Mouse (Mus musculus): ENCODE measurements around the gene Elovl5. TPM values are rescaled to one million over a fixed set of nuclear protein-coding genes. Genes with fewer than 3 reads are reported as not detected.
A peak's percentile ranks its signal among the peaks of the same experiment; 100 is the strongest.

The Elovl5 gene
- total and polyA plus RNA-seq, 2 experiments from 2014 or later, result 48.4 to 53.3 TPM

DNA sequence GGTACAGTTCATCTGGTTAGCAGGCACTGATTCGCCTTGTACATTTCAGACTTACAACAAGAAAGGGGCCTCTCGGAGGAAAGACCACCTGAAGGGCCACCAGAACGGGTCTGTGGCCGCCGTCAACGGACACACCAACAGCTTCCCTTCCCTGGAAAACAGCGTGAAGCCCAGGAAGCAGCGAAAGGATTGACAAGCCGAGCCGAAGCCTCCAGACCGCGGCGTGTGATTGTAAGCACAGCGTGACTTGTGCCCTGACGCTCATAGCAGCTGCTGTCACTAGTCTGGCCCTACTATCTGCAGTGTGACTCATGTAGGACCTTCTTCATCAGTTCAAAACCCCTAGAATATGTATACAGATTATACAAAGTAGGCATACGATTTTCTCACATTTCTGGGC, 65.5 kb downstream of the Elovl5 start:
- Histone ChIP-seq H3K4me3 (ENCODE audit: low read depth, low read length) (no peak overlapping the region), H3K27ac (ENCODE audit: low read depth) (no peak overlapping the region), H3K36me3 (replicated peaks; ENCODE audit: control insufficient read depth, insufficient read depth, low read length) (peaks cover 62% of the 10 kb centered on the region), H3K4me1 (ENCODE audit: control insufficient read depth, insufficient read depth) (peaks cover 14% of the 10 kb centered on the region; the same call in 1 of the 2 replicates), H3K27me3 (ENCODE audit: control insufficient read depth, insufficient read depth, low read length) (no peaks in the 10 kb centered on the region), H3K9ac (replicated peaks; ENCODE audit: low read depth, low read length) (no peak overlapping the region), H3K9me3 (replicated peaks; ENCODE audit: control insufficient read depth, low read length) (no peaks in the 10 kb centered on the region), H3K4me2 (ENCODE audit: low read depth, low read length) (no peak overlapping the region)
- TF ChIP-seq CTCF (IDR thresholded peaks at IDR 0.05; ENCODE audit: low read depth) (no peak), EP300 (IDR thresholded peaks at IDR 0.05; ENCODE audit: low read depth) (no peak)
- no peak for ATAC-seq (ENCODE audit: insufficient read depth, low read depth)
- DNase-seq (ENCODE audit: low spot score), result no peak
- WGBS, result 89% methylated on average over 16 of the region's 16 CpGs

DNA sequence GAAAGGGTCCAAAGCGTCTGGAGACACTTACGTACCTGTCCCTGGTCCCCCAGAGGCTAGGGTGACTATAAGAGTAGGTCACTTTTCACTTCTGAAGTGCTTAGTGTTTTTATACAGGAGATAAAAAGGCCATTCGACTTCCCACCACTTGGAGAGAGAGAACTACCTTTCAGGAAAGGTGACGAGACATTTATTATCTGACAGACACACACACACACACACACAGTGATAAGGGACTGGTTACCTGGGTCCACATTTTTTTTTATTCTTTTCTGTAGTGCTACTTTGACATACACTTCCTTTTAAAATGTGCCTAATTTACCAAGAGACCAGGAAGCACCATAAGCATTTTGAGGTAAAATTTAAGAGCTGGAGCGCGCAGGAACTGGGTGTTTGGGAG, 66.4 kb downstream of the Elovl5 start:
- Histone ChIP-seq H3K27ac (ENCODE audit: low read depth) (no peak overlapping the region), H3K4me1 (ENCODE audit: control insufficient read depth, insufficient read depth) (peaks cover 14% of the 10 kb centered on the region; the same call in 1 of the 2 replicates), H3K4me3 (ENCODE audit: low read depth, low read length) (no peak overlapping the region), H3K9me3 (replicated peaks; ENCODE audit: control insufficient read depth, low read length) (no peaks in the 10 kb centered on the region), H3K4me2 (ENCODE audit: low read depth, low read length) (no peak overlapping the region), H3K36me3 (replicated peaks; ENCODE audit: control insufficient read depth, insufficient read depth, low read length) (peaks cover 59% of the 10 kb centered on the region), H3K27me3 (ENCODE audit: control insufficient read depth, insufficient read depth, low read length) (no peaks in the 10 kb centered on the region), H3K9ac (replicated peaks; ENCODE audit: low read depth, low read length) (no peak overlapping the region)
- WGBS, result 75% methylated on average over 6 of the region's 6 CpGs
- TF ChIP-seq EP300 (IDR thresholded peaks at IDR 0.05; ENCODE audit: low read depth) (no peak), CTCF (IDR thresholded peaks at IDR 0.05; ENCODE audit: low read depth) (no peak)
- no peak for ATAC-seq (ENCODE audit: insufficient read depth, low read depth)
- no peak for DNase-seq (ENCODE audit: low spot score)

- Histone ChIP-seq H3K4me3 (ENCODE audit: low read depth, low read length) (no peak overlapping the region), H3K27me3 (ENCODE audit: control insufficient read depth, insufficient read depth, low read length) (no peaks in the 10 kb centered on the region), H3K36me3 (replicated peaks; ENCODE audit: control insufficient read depth, insufficient read depth, low read length) (peaks cover 38% of the 10 kb centered on the region), H3K4me2 (ENCODE audit: low read depth, low read length) (no peak overlapping the region), H3K4me1 (ENCODE audit: control insufficient read depth, insufficient read depth) (peaks cover 14% of the 10 kb centered on the region; the same call in 1 of the 2 replicates), H3K9me3 (replicated peaks; ENCODE audit: control insufficient read depth, low read length) (no peaks in the 10 kb centered on the region), H3K9ac (replicated peaks; ENCODE audit: low read depth, low read length) (no peak overlapping the region), H3K27ac (ENCODE audit: low read depth) (peak overlapping the region; percentile 72)
- TF ChIP-seq CTCF (IDR thresholded peaks at IDR 0.05; ENCODE audit: low read depth) (no peak), EP300 (IDR thresholded peaks at IDR 0.05; ENCODE audit: low read depth) (no peak)
- DNase-seq (ENCODE audit: low spot score) (peak; percentile 77), ATAC-seq (ENCODE audit: insufficient read depth, low read depth) (peak; percentile 85)
- 39% methylated on average over 8 of the region's 8 CpGs for WGBS
These were observed 69.1 kb downstream of the Elovl5 start for GRCm38 (mm10) chr9:77986153-77986795.

GRCm38 (mm10) chr9:77989626-77990025, 72.5 kb downstream of the Elovl5 start:
- Histone ChIP-seq H3K9ac (replicated peaks; ENCODE audit: low read depth, low read length) (no peak overlapping the region), H3K4me3 (ENCODE audit: low read depth, low read length) (no peak overlapping the region), H3K27me3 (ENCODE audit: control insufficient read depth, insufficient read depth, low read length) (no peaks in the 10 kb centered on the region), H3K4me2 (ENCODE audit: low read depth, low read length) (no peak overlapping the region), H3K36me3 (replicated peaks; ENCODE audit: control insufficient read depth, insufficient read depth, low read length) (peaks cover 6% of the 10 kb centered on the region; the same call in 1 of the 2 replicates), H3K27ac (ENCODE audit: low read depth) (no peak overlapping the region), H3K9me3 (replicated peaks; ENCODE audit: control insufficient read depth, low read length) (no peaks in the 10 kb centered on the region), H3K4me1 (ENCODE audit: control insufficient read depth, insufficient read depth) (peaks cover 23% of the 10 kb centered on the region; the same call in 1 of the 2 replicates)
- DNase-seq (ENCODE audit: low spot score) (no peak), ATAC-seq (ENCODE audit: insufficient read depth, low read depth) (no peak)
- 68% methylated on average over 8 of the region's 8 CpGs for whole genome bisulfite sequencing
- TF ChIP-seq CTCF (IDR thresholded peaks at IDR 0.05; ENCODE audit: low read depth), result no peak
- no peak for TF ChIP-seq EP300 (IDR thresholded peaks at IDR 0.05; ENCODE audit: low read depth)

DNA sequence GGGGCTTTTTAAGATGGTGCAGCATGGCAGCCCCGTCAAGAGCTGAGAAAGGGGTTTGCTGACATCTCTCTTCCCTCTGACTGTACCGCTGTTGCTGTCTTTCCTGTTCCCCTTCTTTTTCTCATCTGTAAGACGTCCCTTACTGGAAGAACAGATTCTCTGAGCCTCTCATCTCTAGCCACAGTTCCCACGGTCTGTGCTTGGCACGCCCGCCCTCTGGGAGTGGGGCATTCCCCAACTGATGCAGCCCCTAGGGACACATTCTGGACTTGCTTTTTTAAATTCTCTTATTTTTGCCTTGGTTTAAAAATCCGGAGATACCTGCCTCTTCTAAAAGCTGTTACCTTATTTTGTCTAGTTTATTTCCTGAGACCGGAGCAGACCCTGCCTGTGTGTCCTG, 73.1 kb downstream of the Elovl5 start:
- no peak overlapping the region for H3K27ac ChIP-seq (ENCODE audit: low read depth)
- DNase-seq (ENCODE audit: low spot score) (no peak), ATAC-seq (ENCODE audit: insufficient read depth, low read depth) (no peak)
- WGBS, result 77% methylated on average over 8 of the region's 8 CpGs
- no peak overlapping the region for H3K4me3 ChIP-seq (ENCODE audit: low read depth, low read length)
- H3K27me3 ChIP-seq (ENCODE audit: control insufficient read depth, insufficient read depth, low read length), result no peaks in the 10 kb centered on the region
- H3K4me1 ChIP-seq (ENCODE audit: control insufficient read depth, insufficient read depth), result peaks cover 23% of the 10 kb centered on the region; the same call in 1 of the 2 replicates
- TF ChIP-seq EP300 (IDR thresholded peaks at IDR 0.05; ENCODE audit: low read depth), result no peak
- no peak for TF ChIP-seq CTCF (IDR thresholded peaks at IDR 0.05; ENCODE audit: low read depth)
- H3K9ac ChIP-seq (replicated peaks; ENCODE audit: low read depth, low read length), result no peak overlapping the region
- H3K36me3 ChIP-seq (replicated peaks; ENCODE audit: control insufficient read depth, insufficient read depth, low read length), result no peaks in the 10 kb centered on the region
- no peaks in the 10 kb centered on the region for H3K9me3 ChIP-seq (replicated peaks; ENCODE audit: control insufficient read depth, low read length)
- H3K4me2 ChIP-seq (ENCODE audit: low read depth, low read length), result no peak overlapping the region

DNA sequence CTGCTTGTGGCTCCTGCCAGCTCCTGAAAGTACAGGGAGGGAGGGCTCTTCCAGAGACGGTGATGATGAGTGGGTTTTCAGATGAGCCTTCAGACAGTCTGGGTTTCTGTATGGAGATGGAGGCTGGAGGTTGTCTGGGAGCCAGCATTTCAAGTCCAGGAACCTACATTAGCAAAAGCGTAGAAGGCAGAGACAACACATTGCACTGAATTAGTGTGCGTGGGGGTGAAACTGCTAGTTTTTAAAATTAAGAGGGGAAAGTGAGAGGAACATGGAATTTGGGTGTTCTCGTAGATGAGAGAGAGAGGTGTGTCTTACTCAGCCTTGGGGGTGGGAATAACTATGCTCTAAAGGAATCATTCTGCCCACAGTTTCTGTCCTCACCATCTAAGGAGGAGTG, 74.5 kb downstream of the Elovl5 start:
- Histone ChIP-seq H3K27ac (ENCODE audit: low read depth) (no peak overlapping the region), H3K9me3 (replicated peaks; ENCODE audit: control insufficient read depth, low read length) (no peaks in the 10 kb centered on the region), H3K4me1 (ENCODE audit: control insufficient read depth, insufficient read depth) (peaks cover 14% of the 10 kb centered on the region; the same call in 1 of the 2 replicates), H3K4me3 (ENCODE audit: low read depth, low read length) (no peak overlapping the region), H3K4me2 (ENCODE audit: low read depth, low read length) (no peak overlapping the region), H3K9ac (replicated peaks; ENCODE audit: low read depth, low read length) (no peak overlapping the region), H3K27me3 (ENCODE audit: control insufficient read depth, insufficient read depth, low read length) (no peaks in the 10 kb centered on the region), H3K36me3 (replicated peaks; ENCODE audit: control insufficient read depth, insufficient read depth, low read length) (no peaks in the 10 kb centered on the region)
- DNase-seq (ENCODE audit: low spot score), result no peak
- TF ChIP-seq EP300 (IDR thresholded peaks at IDR 0.05; ENCODE audit: low read depth), result no peak
- TF ChIP-seq CTCF (IDR thresholded peaks at IDR 0.05; ENCODE audit: low read depth), result no peak
- no peak for ATAC-seq (ENCODE audit: insufficient read depth, low read depth)
- WGBS, result 95% methylated on average over 4 of the region's 4 CpGs
